Mouse (Mus musculus): ENCODE measurements around the gene Sphk1. TPM values are rescaled to one million over a fixed set of nuclear protein-coding genes. Genes with fewer than 3 reads are reported as not detected.

Gene Sphk1
- polyA plus RNA-seq, 1 experiment from 2014 or later, result 13.0 TPM

GRCm38 (mm10) chr11:116552194-116552593 is 21.5 kb downstream of the Sphk1 start:
- WGBS, result 70% methylated on average over 1 of the region's 1 CpGs
- no peaks in the 10 kb centered on the region for H3K9me3 ChIP-seq (ENCODE audit: control insufficient read depth, low read depth, low read length)
- ATAC-seq (ENCODE audit: insufficient number of reproducible peaks, insufficient read depth, low FRiP score, low read depth), result no peak
- no peak overlapping the region for H3K27ac ChIP-seq (ENCODE audit: low read length)
- peaks cover 22% of the 10 kb centered on the region for H3K4me1 ChIP-seq (ENCODE audit: control insufficient read depth, insufficient read depth, low read length)
- no peak overlapping the region for H3K4me3 ChIP-seq (ENCODE audit: low read depth, low read length)
- no peaks in the 10 kb centered on the region for H3K27me3 ChIP-seq (ENCODE audit: control insufficient read depth, insufficient read depth, low read length)
- no peak overlapping the region for H3K9ac ChIP-seq (replicated peaks; ENCODE audit: low read depth, low read length)
- H3K36me3 ChIP-seq (ENCODE audit: control insufficient read depth, insufficient read depth, low read length), result no peaks in the 10 kb centered on the region
- no peak overlapping the region for H3K4me2 ChIP-seq (replicated peaks; ENCODE audit: low read depth, low read length)

GRCm38 (mm10) chr11:116554171-116554878 is 23.6 kb downstream of the Sphk1 start:
- H3K4me3 ChIP-seq (ENCODE audit: low read depth, low read length), result no peak overlapping the region
- WGBS, result 38% methylated on average over 12 of the region's 12 CpGs
- H3K27me3 ChIP-seq (ENCODE audit: control insufficient read depth, insufficient read depth, low read length), result no peaks in the 10 kb centered on the region
- H3K36me3 ChIP-seq (ENCODE audit: control insufficient read depth, insufficient read depth, low read length), result no peaks in the 10 kb centered on the region
- no peak overlapping the region for H3K4me2 ChIP-seq (replicated peaks; ENCODE audit: low read depth, low read length)
- no peak overlapping the region for H3K27ac ChIP-seq (ENCODE audit: low read length)
- 0 out of 2 replicates have a peak, but pooled peaks have one; percentile 28 for ATAC-seq (ENCODE audit: insufficient number of reproducible peaks, insufficient read depth, low FRiP score, low read depth)
- no peaks in the 10 kb centered on the region for H3K9me3 ChIP-seq (ENCODE audit: control insufficient read depth, low read depth, low read length)
- peaks cover 22% of the 10 kb centered on the region for H3K4me1 ChIP-seq (ENCODE audit: control insufficient read depth, insufficient read depth, low read length)
- no peak overlapping the region for H3K9ac ChIP-seq (replicated peaks; ENCODE audit: low read depth, low read length)

- Histone ChIP-seq H3K4me3 (ENCODE audit: low read depth, low read length) (no peak overlapping the region), H3K4me1 (ENCODE audit: control insufficient read depth, insufficient read depth, low read length) (peaks cover 16% of the 10 kb centered on the region), H3K27me3 (ENCODE audit: control insufficient read depth, insufficient read depth, low read length) (no peaks in the 10 kb centered on the region), H3K4me2 (replicated peaks; ENCODE audit: low read depth, low read length) (no peak overlapping the region), H3K9ac (replicated peaks; ENCODE audit: low read depth, low read length) (no peak overlapping the region), H3K9me3 (ENCODE audit: control insufficient read depth, low read depth, low read length) (no peaks in the 10 kb centered on the region), H3K36me3 (ENCODE audit: control insufficient read depth, insufficient read depth, low read length) (no peaks in the 10 kb centered on the region), H3K27ac (ENCODE audit: low read length) (no peak overlapping the region)
- 44% methylated on average over 1 of the region's 1 CpGs for WGBS
- ATAC-seq (ENCODE audit: insufficient number of reproducible peaks, insufficient read depth, low FRiP score, low read depth), result no peak
These were observed 24.8 kb downstream of the Sphk1 start for GRCm38 (mm10) chr11:116555572-116555971.

GRCm38 (mm10) chr11:116556308-116556707 is 25.6 kb downstream of the Sphk1 start:
- peaks cover 8% of the 10 kb centered on the region for H3K4me1 ChIP-seq (ENCODE audit: control insufficient read depth, insufficient read depth, low read length)
- no peak overlapping the region for H3K4me3 ChIP-seq (ENCODE audit: low read depth, low read length)
- WGBS, result 51% methylated on average over 6 of the region's 6 CpGs
- H3K36me3 ChIP-seq (ENCODE audit: control insufficient read depth, insufficient read depth, low read length), result no peaks in the 10 kb centered on the region
- no peaks in the 10 kb centered on the region for H3K27me3 ChIP-seq (ENCODE audit: control insufficient read depth, insufficient read depth, low read length)
- H3K27ac ChIP-seq (ENCODE audit: low read length), result no peak overlapping the region
- H3K9ac ChIP-seq (replicated peaks; ENCODE audit: low read depth, low read length), result no peak overlapping the region
- H3K9me3 ChIP-seq (ENCODE audit: control insufficient read depth, low read depth, low read length), result no peaks in the 10 kb centered on the region
- ATAC-seq (ENCODE audit: insufficient number of reproducible peaks, insufficient read depth, low FRiP score, low read depth), result no peak
- no peak overlapping the region for H3K4me2 ChIP-seq (replicated peaks; ENCODE audit: low read depth, low read length)

GRCm38 (mm10) chr11:116565283-116566041 is 34.7 kb downstream of the Sphk1 start:
- WGBS, result 48% methylated on average over 7 of the region's 7 CpGs
- H3K4me1 ChIP-seq (ENCODE audit: control insufficient read depth, insufficient read depth, low read length), result peaks cover 10% of the 10 kb centered on the region; the same call in 1 of the 2 replicates
- no peak overlapping the region for H3K4me2 ChIP-seq (replicated peaks; ENCODE audit: low read depth, low read length)
- no peak overlapping the region for H3K27ac ChIP-seq (ENCODE audit: low read length)
- no peak overlapping the region for H3K4me3 ChIP-seq (ENCODE audit: low read depth, low read length)
- H3K9ac ChIP-seq (replicated peaks; ENCODE audit: low read depth, low read length), result no peak overlapping the region
- ATAC-seq (ENCODE audit: insufficient number of reproducible peaks, insufficient read depth, low FRiP score, low read depth), result no peak
- no peaks in the 10 kb centered on the region for H3K36me3 ChIP-seq (ENCODE audit: control insufficient read depth, insufficient read depth, low read length)
- no peaks in the 10 kb centered on the region for H3K27me3 ChIP-seq (ENCODE audit: control insufficient read depth, insufficient read depth, low read length)
- H3K9me3 ChIP-seq (ENCODE audit: control insufficient read depth, low read depth, low read length), result no peaks in the 10 kb centered on the region

- Histone ChIP-seq H3K36me3 (ENCODE audit: control insufficient read depth, insufficient read depth, low read length) (no peaks in the 10 kb centered on the region), H3K27ac (ENCODE audit: low read length) (no peak overlapping the region), H3K9me3 (ENCODE audit: control insufficient read depth, low read depth, low read length) (no peaks in the 10 kb centered on the region), H3K9ac (replicated peaks; ENCODE audit: low read depth, low read length) (no peak overlapping the region), H3K4me3 (ENCODE audit: low read depth, low read length) (no peak overlapping the region), H3K27me3 (ENCODE audit: control insufficient read depth, insufficient read depth, low read length) (no peaks in the 10 kb centered on the region), H3K4me1 (ENCODE audit: control insufficient read depth, insufficient read depth, low read length) (peaks cover 10% of the 10 kb centered on the region; the same call in 1 of the 2 replicates), H3K4me2 (replicated peaks; ENCODE audit: low read depth, low read length) (no peak overlapping the region)
- ATAC-seq (ENCODE audit: insufficient number of reproducible peaks, insufficient read depth, low FRiP score, low read depth), result no peak
- 85% methylated on average over 8 of the region's 8 CpGs for WGBS
These were observed 36.8 kb downstream of the Sphk1 start for GRCm38 (mm10) chr11:116567531-116567930.

- Histone ChIP-seq H3K27ac (ENCODE audit: low read length) (no peak overlapping the region), H3K36me3 (ENCODE audit: control insufficient read depth, insufficient read depth, low read length) (no peaks in the 10 kb centered on the region), H3K9ac (replicated peaks; ENCODE audit: low read depth, low read length) (no peak overlapping the region), H3K4me2 (replicated peaks; ENCODE audit: low read depth, low read length) (no peak overlapping the region), H3K27me3 (ENCODE audit: control insufficient read depth, insufficient read depth, low read length) (no peaks in the 10 kb centered on the region), H3K9me3 (ENCODE audit: control insufficient read depth, low read depth, low read length) (no peaks in the 10 kb centered on the region), H3K4me1 (ENCODE audit: control insufficient read depth, insufficient read depth, low read length) (peaks cover 10% of the 10 kb centered on the region), H3K4me3 (ENCODE audit: low read depth, low read length) (no peak overlapping the region)
- WGBS, result 58% methylated on average over 7 of the region's 7 CpGs
- ATAC-seq (ENCODE audit: insufficient number of reproducible peaks, insufficient read depth, low FRiP score, low read depth), result no peak
These were observed 40.1 kb downstream of the Sphk1 start for GRCm38 (mm10) chr11:116570821-116571220.

GRCm38 (mm10) chr11:116571767-116572679 is 41.3 kb downstream of the Sphk1 start:
- WGBS, result 71% methylated on average over 19 of the region's 19 CpGs
- H3K4me3 ChIP-seq (ENCODE audit: low read depth, low read length), result no peak overlapping the region
- no peaks in the 10 kb centered on the region for H3K36me3 ChIP-seq (ENCODE audit: control insufficient read depth, insufficient read depth, low read length)
- H3K9ac ChIP-seq (replicated peaks; ENCODE audit: low read depth, low read length), result no peak overlapping the region
- no peak overlapping the region for H3K4me2 ChIP-seq (replicated peaks; ENCODE audit: low read depth, low read length)
- H3K27me3 ChIP-seq (ENCODE audit: control insufficient read depth, insufficient read depth, low read length), result no peaks in the 10 kb centered on the region
- H3K4me1 ChIP-seq (ENCODE audit: control insufficient read depth, insufficient read depth, low read length), result peaks cover 9% of the 10 kb centered on the region; the same call in 1 of the 2 replicates
- H3K9me3 ChIP-seq (ENCODE audit: control insufficient read depth, low read depth, low read length), result no peaks in the 10 kb centered on the region
- ATAC-seq (ENCODE audit: insufficient number of reproducible peaks, insufficient read depth, low FRiP score, low read depth), result peak; percentile 48; the same call in 1 of the 2 replicates
- H3K27ac ChIP-seq (ENCODE audit: low read length), result no peak overlapping the region

Measured in stomach, embryonic 14.5 days (tissue).